ENCODE assay signal across 35 mouse cellular contexts in genomic region chr8:54230638-54231037, GRCm38 (mm10).
"Had no signal": no experiment of that assay in that cellular context is flagged by ENCODE, and none has a peak within 500 bp of the region (broad histone marks: within the 10 kb centered on the region; RNA-seq: fewer than 3 reads in every experiment).

No protein-coding gene starts in this region.

- H3K27ac ChIP-seq: heart, embryonic 10.5 days; heart, embryonic 13.5 days; heart, embryonic 15.5 days; hindbrain, embryonic 10.5 days; hindbrain, embryonic 12.5 days; hindbrain, embryonic 13.5 days; hindbrain, embryonic 14.5 days; hindbrain, embryonic 15.5 days; hindbrain, postnatal 0 days; intestine, embryonic 15.5 days; kidney, embryonic 15.5 days; kidney, postnatal 0 days; layer of hippocampus, adult 2 months had no signal

- H3K36me3 ChIP-seq: heart, embryonic 10.5 days; heart, embryonic 12.5 days; heart, embryonic 13.5 days; heart, embryonic 15.5 days; hindbrain, embryonic 10.5 days; hindbrain, embryonic 12.5 days; hindbrain, embryonic 13.5 days; hindbrain, embryonic 15.5 days; intestine, embryonic 15.5 days; kidney, embryonic 15.5 days had no signal

- H3K4me3 ChIP-seq: heart, embryonic 10.5 days; heart, embryonic 12.5 days; heart, embryonic 13.5 days; heart, embryonic 15.5 days; hindbrain, embryonic 10.5 days; hindbrain, embryonic 12.5 days; hindbrain, embryonic 13.5 days; hindbrain, embryonic 15.5 days; intestine, embryonic 15.5 days; kidney, embryonic 15.5 days; layer of hippocampus, adult 2 months had no signal

- DNase-seq: heart, postnatal 10 days; heart, postnatal 14 days; heart, postnatal 36 days; heart, postnatal 4 days; kidney, adult 11 months; kidney, adult 18-20 months; kidney, adult 2 months; kidney, adult 8-10 months; kidney, adult 9 months; kidney, postnatal 10 days; kidney, postnatal 14 days; kidney, postnatal 25 days; kidney, postnatal 36 days; kidney, postnatal 4 days; layer of hippocampus, adult 9-11 months; layer of hippocampus, postnatal 36 days had no signal

- H3K9ac ChIP-seq: heart, embryonic 12.5 days; heart, embryonic 13.5 days; heart, embryonic 15.5 days; hindbrain, embryonic 12.5 days; hindbrain, embryonic 13.5 days; hindbrain, embryonic 14.5 days; hindbrain, embryonic 15.5 days; intestine, embryonic 15.5 days; kidney, embryonic 15.5 days had no signal

- H3K27me3 ChIP-seq: heart, embryonic 12.5 days; heart, embryonic 13.5 days; heart, embryonic 15.5 days; hindbrain, embryonic 12.5 days; hindbrain, embryonic 13.5 days; hindbrain, embryonic 15.5 days; intestine, embryonic 15.5 days; kidney, embryonic 15.5 days had no signal

- H3K4me1 ChIP-seq: heart, embryonic 10.5 days; heart, embryonic 12.5 days; hindbrain, embryonic 10.5 days; hindbrain, embryonic 12.5 days; hindbrain, embryonic 13.5 days; hindbrain, embryonic 15.5 days; intestine, embryonic 15.5 days; kidney, embryonic 15.5 days had no signal

- H3K9me3 ChIP-seq: heart, embryonic 10.5 days; heart, embryonic 12.5 days; heart, embryonic 13.5 days; heart, embryonic 15.5 days; hindbrain, embryonic 10.5 days; hindbrain, embryonic 12.5 days; hindbrain, embryonic 13.5 days; hindbrain, embryonic 15.5 days; intestine, embryonic 15.5 days; kidney, embryonic 15.5 days had no signal

- H3K4me2 ChIP-seq: heart, embryonic 11.5 days; heart, embryonic 12.5 days; heart, embryonic 13.5 days; heart, embryonic 15.5 days; hindbrain, embryonic 12.5 days; hindbrain, embryonic 13.5 days; hindbrain, embryonic 14.5 days; hindbrain, embryonic 15.5 days; intestine, embryonic 15.5 days; kidney, embryonic 15.5 days had no signal

- ATAC-seq: hindbrain, embryonic 16.5 days; hindbrain, postnatal 0 days; inflammation-experienced regulatory T-cells, adult 6 months; intestine, embryonic 15.5 days; intestine, embryonic 16.5 days; intestine, postnatal 0 days had no signal
